Mouse (Mus musculus) megakaryocyte, adult 5-6 weeks (primary cell): ENCODE results near the gene 4930568D16Rik. TPM values are rescaled to one million over a fixed set of nuclear protein-coding genes. Genes with fewer than 3 reads are reported as not detected.

Experiments used
- ATAC-seq: 2 replicates; pipeline ENCODE4 v1.8.0; 2016; ENCODE audit warnings: mild to moderate bottlenecking, inconsistent platforms; ENCODE audit not compliant: poor library complexity, severe bottlenecking
- total RNA-seq, 2 experiments: library from RNA; stranded (forward) in 1 of 2; stranded (reverse) in 1 of 2; fragments of 153-499, 151-499 nt in 1 of 2; fragments of 221-1000, 200-1000 nt in 1 of 2; gene quantifications; 2 replicates each; pipeline versions ENCODE4 v1.2.3 to v1.2.4; 2015 to 2017

4930568D16Rik gene
- total RNA-seq, 2 experiments from 2014 or later = not detected

GRCm38 (mm10) chr2:35308166-35308565, 59.4 kb downstream of the 4930568D16Rik start:
- ATAC-seq = peak; percentile 92

Other genes starting within 250 kb of the 4930568D16Rik start
- gene Rab14, start 166.6 kb downstream of the 4930568D16Rik start, total RNA-seq (2015) = 153 and 167 TPM in 2 replicates
- 134 and 137 TPM in 2 replicates for gene Rab14, start 166.6 kb downstream of the 4930568D16Rik start, total RNA-seq (2017)
- 54.1 and 69.6 TPM in 2 replicates for gene Gsn, start 111.3 kb downstream of the 4930568D16Rik start, total RNA-seq (2015)
- 90.9 and 98.1 TPM in 2 replicates for gene Gsn, start 111.3 kb downstream of the 4930568D16Rik start, total RNA-seq (2017)
- gene Stom, start 30.8 kb downstream of the 4930568D16Rik start, total RNA-seq (2015) = 77.7 and 90.3 TPM in 2 replicates
- gene Stom, start 30.8 kb downstream of the 4930568D16Rik start, total RNA-seq (2017) = 155 and 165 TPM in 2 replicates
- not detected in 2 replicates for gene 4930402F06Rik, start 29.4 kb upstream of the 4930568D16Rik start, total RNA-seq (2015)
- gene 4930402F06Rik, start 29.4 kb upstream of the 4930568D16Rik start, total RNA-seq (2017) = not detected in 2 replicates
- 41.7 and 51.1 TPM in 2 replicates for gene Ggta1, start 95.5 kb upstream of the 4930568D16Rik start, total RNA-seq (2015)
- 68.3 and 71.2 TPM in 2 replicates for gene Ggta1, start 95.5 kb upstream of the 4930568D16Rik start, total RNA-seq (2017)
- gene Dab2ip, start 190.5 kb upstream of the 4930568D16Rik start, total RNA-seq (2015) = 3.7 and 4.9 TPM in 2 replicates
- 2.1 and 2.7 TPM in 2 replicates for gene Dab2ip, start 190.5 kb upstream of the 4930568D16Rik start, total RNA-seq (2017)